Mouse (Mus musculus) kidney, postnatal 0 days (tissue): ENCODE measurements at regions not wholly inside any gene's neighbourhood (a gene's known extent, or its start where the extent isn't known, plus 50 kb on each side); places are given as distances from the start of the nearest gene placed in this dataset.

Experiments used
- ATAC-seq: fragments of 200-750 bp; cut with Nextera tagmentation; replicated peaks from 2 replicates; pipeline ENCODE4 v1.8.0; 2017; ENCODE audit warnings: low read depth, moderate number of reproducible peaks, moderate TSS enrichment, moderate library complexity; ENCODE audit not compliant: low FRiP score
- DNase-seq: peaks from one replicate; pipeline ENCODE4 v3.0.0-alpha.2; 2016; ENCODE audit warnings: low spot score
- H3K27ac ChIP-seq: fragments of 300-500 bp; sonication (generic); 2 replicates; pipeline ENCODE4 v1.5.1; 2014; ENCODE audit warnings: mild to moderate bottlenecking
- H3K27me3 ChIP-seq: fragments of 300-500 bp; sonication (generic); 2 replicates; pipeline ENCODE4 v1.6.1; 2014; ENCODE audit warnings: low read length, mixed read lengths; ENCODE audit not compliant: insufficient read depth
- H3K36me3 ChIP-seq: fragments of 300-500 bp; sonication (generic); 2 replicates; pipeline ENCODE4 v1.6.1; 2014; ENCODE audit warnings: low read length, mixed read lengths; ENCODE audit not compliant: insufficient read depth
- H3K4me1 ChIP-seq: fragments of 300-500 bp; sonication (generic); replicated peaks from 2 replicates; pipeline ENCODE4 v1.6.1; 2014; ENCODE audit warnings: antibody characterized with exemption, low read length, mixed read lengths; ENCODE audit not compliant: insufficient read depth
- H3K4me2 ChIP-seq: fragments of 300-500 bp; sonication (generic); 2 replicates; pipeline ENCODE4 v1.6.1; 2014; ENCODE audit warnings: mild to moderate bottlenecking, low read length, moderate library complexity, mixed read lengths
- H3K4me3 ChIP-seq: fragments of 300-500 bp; sonication (generic); replicated peaks from 2 replicates; pipeline ENCODE4 v1.5.1; 2014; ENCODE audit warnings: low read depth, low read length
- H3K9ac ChIP-seq: fragments of 300-500 bp; sonication (generic); 2 replicates; pipeline ENCODE4 v1.6.1; 2014; ENCODE audit warnings: low read depth, low read length
- H3K9me3 ChIP-seq: fragments of 300-500 bp; sonication (generic); replicated peaks from 2 replicates; pipeline ENCODE4 v1.6.1; 2016; ENCODE audit warnings: low read length, inconsistent platforms, mixed read lengths
- CTCF ChIP-seq: IDR thresholded peaks from 2 replicates; pipeline ENCODE4 v1.5.1; 2016; ENCODE audit warnings: antibody characterized with exemption, low read depth, mild to moderate bottlenecking, moderate library complexity
- WGBS: fragments of 180-500 bp; shearing (Covaris S2); extraction: QIAGEN DNeasy Blood & Tissue Kit; methylation state at CpG from one replicate; pipeline ENCODE4 v1.1.7; 2014; 5-methylcytosine and 5-hydroxymethylcytosine counted together

- TF ChIP-seq CTCF = no peak
- Histone ChIP-seq H3K9me3 (no peaks in the 10 kb centered on the region), H3K4me2 (no peak overlapping the region), H3K36me3 (no peaks in the 10 kb centered on the region), H3K9ac (no peak overlapping the region), H3K27me3 (no peaks in the 10 kb centered on the region), H3K27ac (no peak overlapping the region), H3K4me3 (no peak overlapping the region), H3K4me1 (no peaks in the 10 kb centered on the region)
- ATAC-seq = no peak
- no peak for DNase-seq
- 75% methylated on average over 9 of the region's 9 CpGs for WGBS
These were observed 245.6 kb downstream of the Tbc1d1 start for GRCm38 (mm10) chr5:64401737-64402136.

- ATAC-seq (no peak), DNase-seq (no peak)
- 75% methylated on average over 11 of the region's 11 CpGs for WGBS
- H3K36me3 ChIP-seq = no peaks in the 10 kb centered on the region
- H3K4me2 ChIP-seq = no peak overlapping the region
- H3K9ac ChIP-seq = no peak overlapping the region
- H3K4me3 ChIP-seq = no peak overlapping the region
- H3K9me3 ChIP-seq = no peaks in the 10 kb centered on the region
- H3K27me3 ChIP-seq = no peaks in the 10 kb centered on the region
- H3K27ac ChIP-seq = no peak overlapping the region
- TF ChIP-seq CTCF = no peak
- H3K4me1 ChIP-seq = no peaks in the 10 kb centered on the region
These were observed 247.2 kb downstream of the Tbc1d1 start for GRCm38 (mm10) chr5:64403077-64403981.

DNA sequence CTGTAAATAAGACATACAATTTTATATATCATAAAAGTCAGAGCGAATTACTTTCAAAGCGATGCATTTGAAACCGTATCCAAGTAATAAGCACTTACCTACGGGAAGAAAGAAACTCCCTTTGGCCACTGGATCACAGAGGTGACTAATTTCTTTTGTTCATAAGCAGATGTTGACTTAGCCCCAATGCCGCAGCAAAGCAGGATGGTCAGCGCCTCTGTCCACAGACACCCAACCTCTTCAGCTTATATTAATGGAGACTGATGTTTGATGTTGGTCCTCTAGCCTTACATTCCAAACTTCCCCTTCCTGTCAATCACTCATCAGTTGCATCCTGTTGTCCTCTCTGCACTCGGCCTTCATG lies 247.9 kb downstream of the Tbc1d1 start:
- no peak overlapping the region for H3K4me2 ChIP-seq
- H3K9ac ChIP-seq = no peak overlapping the region
- H3K4me1 ChIP-seq = no peaks in the 10 kb centered on the region
- H3K9me3 ChIP-seq = no peaks in the 10 kb centered on the region
- 81% methylated on average over 7 of the region's 7 CpGs for WGBS
- DNase-seq = no peak
- H3K27ac ChIP-seq = no peak overlapping the region
- ATAC-seq = no peak
- no peak overlapping the region for H3K4me3 ChIP-seq
- no peaks in the 10 kb centered on the region for H3K27me3 ChIP-seq
- no peak for TF ChIP-seq CTCF
- H3K36me3 ChIP-seq = no peaks in the 10 kb centered on the region

DNA sequence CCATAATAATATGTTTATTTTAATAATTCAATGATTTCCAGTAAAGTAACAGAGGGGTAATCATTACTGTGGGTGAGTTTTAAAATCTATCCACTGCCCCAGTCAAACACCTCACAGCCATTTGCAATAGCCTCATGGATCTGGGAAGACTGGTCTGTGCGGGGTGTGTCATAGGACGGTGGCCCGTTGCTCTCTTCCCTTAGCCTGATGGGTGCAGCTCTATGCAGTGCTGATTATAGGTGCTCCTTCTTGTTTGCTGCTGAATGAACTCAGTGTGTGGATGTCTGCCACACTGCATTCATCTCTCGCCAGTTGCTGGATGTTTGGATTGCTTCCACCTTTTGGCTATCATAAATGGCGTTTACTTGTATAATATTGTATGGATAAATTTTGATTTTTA lies 248.4 kb downstream of the Tbc1d1 start:
- Histone ChIP-seq H3K27me3 (no peaks in the 10 kb centered on the region), H3K27ac (no peak overlapping the region), H3K4me1 (no peaks in the 10 kb centered on the region), H3K9me3 (no peaks in the 10 kb centered on the region), H3K9ac (no peak overlapping the region), H3K4me3 (no peak overlapping the region), H3K36me3 (no peaks in the 10 kb centered on the region), H3K4me2 (no peak overlapping the region)
- no peak for DNase-seq
- WGBS = 96% methylated on average over 5 of the region's 5 CpGs
- TF ChIP-seq CTCF = no peak
- no peak for ATAC-seq

DNA sequence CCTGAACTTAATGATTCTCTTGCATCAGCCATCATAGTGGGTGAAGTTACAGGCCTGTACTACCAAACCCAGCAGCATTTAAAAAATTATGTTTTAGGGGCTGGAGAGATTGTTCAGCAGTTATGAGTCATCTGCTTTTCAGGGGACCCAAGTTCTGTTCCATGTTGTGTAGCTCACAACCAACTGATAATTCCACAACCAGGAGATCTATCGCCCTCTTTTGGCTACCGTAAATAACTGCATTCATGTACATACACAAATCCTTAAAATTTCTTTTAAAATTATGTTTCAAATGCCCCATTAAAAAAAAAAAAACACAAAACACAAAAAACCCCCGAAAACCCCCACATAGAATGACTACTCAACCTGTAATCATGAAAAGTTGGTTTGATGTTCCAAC lies 252.8 kb downstream of the Tbc1d1 start:
- TF ChIP-seq CTCF = peak; percentile 17; the same call in 1 of the 2 replicates
- H3K4me3 ChIP-seq = no peak overlapping the region
- H3K27me3 ChIP-seq = no peaks in the 10 kb centered on the region
- no peak for DNase-seq
- 85% methylated on average over 3 of the region's 3 CpGs for WGBS
- ATAC-seq = no peak
- H3K9ac ChIP-seq = no peak overlapping the region
- peaks cover 9% of the 10 kb centered on the region for H3K4me1 ChIP-seq
- no peak overlapping the region for H3K27ac ChIP-seq
- no peaks in the 10 kb centered on the region for H3K9me3 ChIP-seq
- no peak overlapping the region for H3K4me2 ChIP-seq
- H3K36me3 ChIP-seq = no peaks in the 10 kb centered on the region

GRCm38 (mm10) chr5:64410621-64411020 lies 254.5 kb downstream of the Tbc1d1 start:
- peak; percentile 64 for DNase-seq
- no peak; the same call in 1 of the 2 replicates for ATAC-seq
- H3K4me3 ChIP-seq = no peak overlapping the region
- no peaks in the 10 kb centered on the region for H3K9me3 ChIP-seq
- TF ChIP-seq CTCF = no peak
- H3K27me3 ChIP-seq = no peaks in the 10 kb centered on the region
- no peaks in the 10 kb centered on the region for H3K36me3 ChIP-seq
- WGBS = 31% methylated on average over 7 of the region's 7 CpGs
- H3K4me2 ChIP-seq = no peak overlapping the region
- peaks cover 9% of the 10 kb centered on the region for H3K4me1 ChIP-seq
- no peak overlapping the region for H3K27ac ChIP-seq
- H3K9ac ChIP-seq = no peak overlapping the region

DNA sequence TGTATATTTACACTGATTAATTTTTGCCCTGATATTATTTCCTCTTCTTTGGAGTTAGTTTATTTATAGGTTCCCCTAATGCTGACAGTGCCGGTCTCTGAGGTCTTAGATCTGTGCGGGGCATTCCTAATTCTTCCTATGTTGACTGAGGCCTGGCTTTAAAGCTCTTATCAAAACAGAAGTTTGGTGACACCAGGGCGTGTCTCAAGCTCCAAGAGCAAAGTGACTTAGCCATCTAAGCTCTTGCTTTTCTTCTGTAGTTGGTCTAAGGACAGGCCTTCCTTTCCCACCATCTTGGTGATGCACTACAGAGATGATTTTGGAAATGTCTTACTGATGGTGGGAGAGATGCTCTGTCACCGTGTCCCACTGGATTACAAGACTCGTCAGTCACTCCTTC lies 258.4 kb downstream of the Tbc1d1 start:
- no peak overlapping the region for H3K9ac ChIP-seq
- H3K9me3 ChIP-seq = no peaks in the 10 kb centered on the region
- TF ChIP-seq CTCF = no peak
- H3K4me1 ChIP-seq = peaks cover 9% of the 10 kb centered on the region
- no peaks in the 10 kb centered on the region for H3K36me3 ChIP-seq
- DNase-seq (no peak), ATAC-seq (no peak)
- no peak overlapping the region for H3K4me2 ChIP-seq
- H3K4me3 ChIP-seq = no peak overlapping the region
- WGBS = 62% methylated on average over 5 of the region's 5 CpGs
- H3K27me3 ChIP-seq = no peaks in the 10 kb centered on the region
- H3K27ac ChIP-seq = no peak overlapping the region
